Mouse (Mus musculus) G1E (cell line): ENCODE data around the gene Gal3st4.

ENCODE experiments used
- CTCF ChIP-seq: IDR thresholded peaks from 2 replicates; pipeline ENCODE4 v1.5.1; 2012; ENCODE audit warnings: low read depth, low read length, inconsistent platforms, mixed read lengths
- POLR2AphosphoS5 ChIP-seq: IDR thresholded peaks from 2 replicates; pipeline ENCODE4 v1.6.1; 2012; ENCODE audit warnings: low read depth, low read length, inconsistent platforms; ENCODE audit not compliant: insufficient replicate concordance
- TAL1 ChIP-seq: conservative IDR thresholded peaks from 2 replicates; pipeline ENCODE4 v1.6.1; 2012; ENCODE audit warnings: low read depth, low read length, inconsistent platforms, mixed read lengths

DNA sequence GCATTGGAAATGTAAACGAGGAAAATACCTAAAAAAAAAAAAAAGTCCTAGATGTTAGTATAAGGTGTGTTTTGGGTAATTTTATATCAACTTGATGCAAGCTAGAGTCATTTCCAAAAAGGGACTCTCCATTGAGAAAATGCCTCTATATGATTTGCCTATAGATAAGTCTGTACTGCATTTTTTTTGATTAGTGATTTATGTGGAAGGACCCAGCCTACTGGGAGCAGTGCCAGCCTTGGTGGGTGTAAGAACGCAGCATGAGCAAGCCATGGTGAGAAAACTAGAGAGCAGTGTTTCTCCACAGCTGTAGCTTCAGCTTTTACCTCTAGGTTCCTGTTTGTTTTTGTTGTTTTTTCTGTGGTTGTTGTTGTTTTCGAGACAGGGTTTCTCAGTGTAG is 49.4 kb downstream of the Gal3st4 start:
- TF ChIP-seq POLR2AphosphoS5 (no peak), CTCF (no peak), TAL1 (no peak)
